Mouse (Mus musculus) adrenal gland, adult 18-20 months (tissue): ENCODE results near the gene Pcca. TPM values are rescaled to one million over a fixed set of nuclear protein-coding genes. Genes with fewer than 3 reads are reported as not detected.

Experiments
- DNase-seq, 2 experiments: peaks; one replicate each; pipeline ENCODE4 v3.0.0; 2021 to 2022; ENCODE audit warnings: low spot score in 2 of 2
- total RNA-seq, 2 experiments: library from RNA; stranded (reverse); gene quantifications; 1 replicate in 1 of 2; 2 replicates in 1 of 2; pipeline ENCODE4 v1.2.3; 2021

Gene Pcca
- total RNA-seq, 2 experiments from 2014 or later = 157 to 179 TPM

GRCm38 (mm10) chr14:122912812-122913498, 378.8 kb downstream of the Pcca start:
- DNase-seq = peak; percentile 65 to 72

GRCm38 (mm10) chr14:122913657-122914056, 379.5 kb downstream of the Pcca start, which contains the start of gene Ggact:
TSS of gene Ggact (minus strand) at chr14:122913757.
- no peak for DNase-seq

GRCm38 (mm10) chr14:122917676-122918075, 383.6 kb downstream of the Pcca start:
- no peak for DNase-seq

- DNase-seq = no peak
These were observed 385.9 kb downstream of the Pcca start for GRCm38 (mm10) chr14:122920011-122920410.

GRCm38 (mm10) chr14:122936460-122936859, 402.3 kb downstream of the Pcca start:
- no peak for DNase-seq

Other genes with a start within 250 kb of the Pcca start
- not detected for gene Gm5089, start 83.2 kb upstream of the Pcca start, total RNA-seq
- gene Zic5, start 68.6 kb upstream of the Pcca start, total RNA-seq = not detected
- not detected for gene Zic2, start 58.9 kb upstream of the Pcca start, total RNA-seq
- gene Gm10837, start 43.7 kb upstream of the Pcca start, total RNA-seq = not detected